Mouse (Mus musculus): ENCODE measurements around the gene Gm6760.

Gene Gm6760

DNA sequence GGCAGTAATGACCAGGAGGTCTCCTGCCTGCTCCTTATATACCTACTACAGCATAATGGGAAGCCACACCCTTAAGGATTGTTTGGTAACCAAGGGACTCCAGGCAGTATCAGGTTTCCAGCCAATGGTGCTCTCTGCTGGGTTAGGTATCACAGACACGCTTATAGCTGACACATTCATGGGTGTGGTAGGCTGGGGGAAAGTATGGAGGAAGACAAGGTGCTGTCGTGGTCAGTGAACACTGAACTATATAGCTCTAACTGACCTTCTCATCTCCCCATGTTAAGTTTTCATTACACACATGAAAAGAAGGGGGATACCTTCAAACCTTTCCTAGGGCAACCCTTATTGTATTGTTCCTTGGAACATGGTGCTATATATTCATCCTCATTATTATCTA is at the start of gene Gm6760:
TSS of gene Gm6760 (minus strand) at position 101 of the 400 bp plus-strand sequence.
- no peak for DNase-seq

DNA sequence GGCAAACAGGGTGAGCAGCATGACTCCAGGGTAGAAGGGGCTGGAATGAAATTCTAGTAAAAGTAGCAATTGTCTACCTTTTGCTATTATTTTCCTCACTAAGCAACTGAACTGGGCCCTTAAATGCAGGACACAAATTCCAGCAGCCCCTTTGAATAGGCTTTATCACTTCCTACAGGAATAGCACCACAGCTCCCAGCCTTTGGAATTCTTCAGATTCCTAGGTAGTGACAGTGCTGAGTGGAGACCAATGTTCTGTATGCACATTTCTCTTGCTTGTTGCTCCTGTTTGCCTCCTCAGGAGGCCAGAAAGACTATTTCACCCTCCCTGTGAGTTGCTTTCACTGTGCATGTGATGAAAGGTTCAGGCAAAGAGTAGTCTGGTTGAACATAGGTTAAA is 29.2 kb upstream of the Gm6760 start:
- DNase-seq = no peak

DNA sequence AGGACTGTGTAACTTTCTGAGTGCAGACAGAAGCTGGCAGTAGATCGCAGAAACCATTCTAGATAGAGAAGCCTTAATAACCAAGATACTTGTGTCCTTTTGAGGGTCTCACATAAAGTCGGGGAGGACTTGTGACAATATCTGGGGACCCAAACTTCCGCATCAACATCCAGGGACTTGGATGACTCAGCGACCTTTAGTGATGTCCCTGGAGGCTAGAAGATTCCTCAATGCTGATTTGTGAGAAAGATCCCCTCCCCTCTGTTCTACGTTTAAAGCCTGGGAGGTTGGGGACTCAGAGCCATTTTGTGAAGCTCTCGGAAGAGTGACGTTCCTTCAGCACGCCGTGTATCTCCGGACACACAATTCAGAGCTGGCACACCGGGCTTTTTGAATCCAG is 21.2 kb upstream of the Gm6760 start, which contains the start of gene 3830417A13Rik:
TSS of gene 3830417A13Rik (plus strand) at position 301 of the 400 bp plus-strand sequence.
- no peak for DNase-seq
